Mouse (Mus musculus) olfactory bulb, adult 2 months (tissue): ENCODE results near the gene Cfap58.

Experiments
- CTCF ChIP-seq: fragments of 200-500 bp; IDR thresholded peaks from 2 replicates; pipeline ENCODE4 v1.5.1; 2012; ENCODE audit warnings: low read depth, mild to moderate bottlenecking, low read length, moderate library complexity; ENCODE audit not compliant: insufficient read depth
- POLR2A ChIP-seq: fragments of 200-500 bp; IDR thresholded peaks from 2 replicates; pipeline ENCODE4 v1.6.1; 2012; ENCODE audit warnings: mild to moderate bottlenecking, low read depth, low read length, moderate library complexity; ENCODE audit not compliant: insufficient read depth

GRCm38 (mm10) chr19:47935530-47935929, 1.9 kb upstream of the Cfap58 start:
- no peak for TF ChIP-seq POLR2A
- no peak for TF ChIP-seq CTCF
